Mouse (Mus musculus) 3T3-L1 (cell line): Measurements from ENCODE around the gene Sprr2i.

Experiments
- DNase-seq: peaks from one replicate; pipeline ENCODE4 v3.0.0-alpha.2; 2015; ENCODE audit warnings: low read depth, low spot score

Sprr2i gene

GRCm38 (mm10) chr3:92407691-92408090, at the start of gene Sprr2i:
Sprr2i (plus strand) TSS chr3:92407991.
- no peak for DNase-seq

- no peak for DNase-seq
Measured at GRCm38 (mm10) chr3:92361619-92362018, 46.2 kb upstream of the Sprr2i start.

GRCm38 (mm10) chr3:92364887-92365286, 42.9 kb upstream of the Sprr2i start, which contains the start of gene Sprr2f:
Sprr2f (plus strand) TSS chr3:92365187.
- no peak for DNase-seq

GRCm38 (mm10) chr3:92373613-92374012, 34.2 kb upstream of the Sprr2i start:
- DNase-seq: no peak

GRCm38 (mm10) chr3:92385385-92385784, 22.4 kb upstream of the Sprr2i start, which contains the start of gene Sprr2h:
Sprr2h (plus strand) TSS chr3:92385685.
- DNase-seq: no peak

GRCm38 (mm10) chr3:92394301-92394700, 13.5 kb upstream of the Sprr2i start:
- DNase-seq: peak; percentile 73

GRCm38 (mm10) chr3:92417782-92418181, 10.0 kb downstream of the Sprr2i start, which contains the start of gene Sprr2j-ps:
Sprr2j-ps (plus strand) TSS chr3:92418082.
- peak; percentile 31 for DNase-seq

GRCm38 (mm10) chr3:92429323-92429722, 21.5 kb downstream of the Sprr2i start, which contains the start of gene Gm9774:
Gm9774 (minus strand) TSS chr3:92429423.
- DNase-seq: no peak

- DNase-seq: peak; percentile 46
Measured at GRCm38 (mm10) chr3:92432282-92432681, 24.5 kb downstream of the Sprr2i start, which contains the start of gene Sprr2k. Sprr2k (plus strand) TSS chr3:92432582.

- DNase-seq: no peak
Measured at GRCm38 (mm10) chr3:92438689-92439088, 30.9 kb downstream of the Sprr2i start, which contains the start of gene Sprr1b. Sprr1b (minus strand) TSS chr3:92438789.

GRCm38 (mm10) chr3:92440177-92440576, 32.4 kb downstream of the Sprr2i start:
- DNase-seq: no peak

- peak; percentile 49 for DNase-seq
Measured at GRCm38 (mm10) chr3:92455151-92455550, 47.4 kb downstream of the Sprr2i start.

- DNase-seq: no peak
Measured at GRCm38 (mm10) chr3:92458620-92459019, 50.8 kb downstream of the Sprr2i start, which contains the start of gene Sprr3. Sprr3 (minus strand) TSS chr3:92458720.
